Comparison of ENCODE assay signal across 23 mouse cellular contexts in genomic region chr13:46326351-46326985, GRCm38 (mm10). TPM values are rescaled to one million over a fixed set of nuclear protein-coding genes. Genes with fewer than 3 reads are reported as not detected.
"Had no signal": no experiment of that assay in that cellular context is flagged by ENCODE, and none has a peak within 500 bp of the region (broad histone marks: within the 10 kb centered on the region; RNA-seq: fewer than 3 reads in every experiment).

No protein-coding gene starts in this region.

- H3K4me3 ChIP-seq: lung, embryonic 15.5 days; midbrain, embryonic 10.5 days; midbrain, embryonic 12.5 days; myocyte; neural tube, embryonic 13.5 days; neural tube, embryonic 15.5 days had no signal

- H3K27ac ChIP-seq: lung, embryonic 15.5 days; macrophage; midbrain, embryonic 10.5 days; midbrain, embryonic 12.5 days; neural tube, embryonic 13.5 days; neural tube, embryonic 15.5 days had no signal

- ATAC-seq: lung, postnatal 0 days; midbrain, embryonic 16.5 days had no signal

- DNase-seq: lung, adult 2 months; lung, postnatal 14 days; lung, postnatal 36 days; midbrain, embryonic 14.5 days; retina, postnatal 1 day; right cerebral cortex, adult 18-20 months; right cerebral cortex, postnatal 25 days; right cerebral cortex, postnatal 4 days; spleen, adult 18-20 months; thymus, adult 18-20 months; thymus, postnatal 14 days; thymus, postnatal 36 days had no signal

RNA-seq across cellular contexts. Expression of gene Stmnd1, which starts 52.9 kb away (rescaled TPM):
- total RNA-seq: megakaryocyte progenitor cell, adult 5-6 weeks; megakaryocyte-erythroid progenitor cell, adult 5-6 weeks had no signal
